Mouse (Mus musculus): ENCODE measurements around the gene Rgs7. TPM values are rescaled to one million over a fixed set of nuclear protein-coding genes. Genes with fewer than 3 reads are reported as not detected.

The Rgs7 gene
- not detected for total RNA-seq (2018; cell fraction: chromatin; rRNA removed)
- total RNA-seq (2018; cell fraction: cytosol; rRNA removed) = not detected
- not detected for total RNA-seq (2018; cell fraction: nucleus; rRNA removed)
- not detected in 3 replicates for polyA plus RNA-seq (2018)

- Histone ChIP-seq H3K79me2 (ENCODE audit: inconsistent target) (no peaks in the 10 kb centered on the region), H3K36me3 (ENCODE audit: inconsistent target) (no peaks in the 10 kb centered on the region), H3K27ac (no peak within 1 kb of the TSS), H3K4me3 (ENCODE audit: inconsistent target) (no peak within 1 kb of the TSS)
- WGBS (ENCODE audit: missing documents) = 2% methylated on average over 66 of the region's 82 CpGs
These were observed at the start of gene Rgs7 for GRCm38 (mm10) chr1:175491861-175492682. Gene Rgs7 (minus strand): TSS chr1:175492500.

GRCm38 (mm10) chr1:175540700-175541099, 48.4 kb upstream of the Rgs7 start:
- no peaks in the 10 kb centered on the region for H3K79me2 ChIP-seq (ENCODE audit: inconsistent target)
- H3K36me3 ChIP-seq (ENCODE audit: inconsistent target) = no peaks in the 10 kb centered on the region
- H3K4me3 ChIP-seq (ENCODE audit: inconsistent target) = no peak overlapping the region
- WGBS (ENCODE audit: missing documents) = 79% methylated on average over 5 of the region's 5 CpGs
- no peak overlapping the region for H3K27ac ChIP-seq

- H3K4me3 ChIP-seq (ENCODE audit: inconsistent target) = no peak overlapping the region
- 77% methylated on average over 1 of the region's 1 CpGs for WGBS (ENCODE audit: missing documents)
- H3K36me3 ChIP-seq (ENCODE audit: inconsistent target) = no peaks in the 10 kb centered on the region
- H3K79me2 ChIP-seq (ENCODE audit: inconsistent target) = no peaks in the 10 kb centered on the region
- H3K27ac ChIP-seq = no peak overlapping the region
These were observed 45.0 kb upstream of the Rgs7 start for GRCm38 (mm10) chr1:175537321-175537720.

- Histone ChIP-seq H3K27ac (no peak overlapping the region), H3K4me3 (ENCODE audit: inconsistent target) (no peak overlapping the region), H3K36me3 (ENCODE audit: inconsistent target) (no peaks in the 10 kb centered on the region), H3K79me2 (ENCODE audit: inconsistent target) (no peaks in the 10 kb centered on the region)
- WGBS (ENCODE audit: missing documents) = 85% methylated on average over 1 of the region's 1 CpGs
These were observed 37.6 kb upstream of the Rgs7 start for GRCm38 (mm10) chr1:175529858-175530257.

- Histone ChIP-seq H3K36me3 (ENCODE audit: inconsistent target) (no peaks in the 10 kb centered on the region), H3K27ac (no peak overlapping the region), H3K79me2 (ENCODE audit: inconsistent target) (no peaks in the 10 kb centered on the region), H3K4me3 (ENCODE audit: inconsistent target) (no peak overlapping the region)
- WGBS (ENCODE audit: missing documents) = 34% methylated on average over 3 of the region's 3 CpGs
These were observed 32.5 kb upstream of the Rgs7 start for GRCm38 (mm10) chr1:175524626-175525294.

GRCm38 (mm10) chr1:175523572-175523971, 31.3 kb upstream of the Rgs7 start:
- WGBS (ENCODE audit: missing documents) = 94% methylated on average over 2 of the region's 2 CpGs

GRCm38 (mm10) chr1:175514543-175514942, 22.2 kb upstream of the Rgs7 start:
- Histone ChIP-seq H3K4me3 (ENCODE audit: inconsistent target) (no peak overlapping the region), H3K36me3 (ENCODE audit: inconsistent target) (no peaks in the 10 kb centered on the region), H3K79me2 (ENCODE audit: inconsistent target) (no peaks in the 10 kb centered on the region), H3K27ac (no peak overlapping the region)
- WGBS (ENCODE audit: missing documents) = 53% methylated on average over 2 of the region's 2 CpGs

More at GRCm38 (mm10) chr1:175523572-175523971, 31.3 kb upstream of the Rgs7 start:
- H3K27ac ChIP-seq = no peak overlapping the region
- no peaks in the 10 kb centered on the region for H3K36me3 ChIP-seq (ENCODE audit: inconsistent target)
- H3K79me2 ChIP-seq (ENCODE audit: inconsistent target) = no peaks in the 10 kb centered on the region
- no peak overlapping the region for H3K4me3 ChIP-seq (ENCODE audit: inconsistent target)

GRCm38 (mm10) chr1:175512173-175512572, 19.9 kb upstream of the Rgs7 start:
- no peaks in the 10 kb centered on the region for H3K79me2 ChIP-seq (ENCODE audit: inconsistent target)
- H3K27ac ChIP-seq = no peak overlapping the region
- no peaks in the 10 kb centered on the region for H3K36me3 ChIP-seq (ENCODE audit: inconsistent target)
- H3K4me3 ChIP-seq (ENCODE audit: inconsistent target) = no peak overlapping the region
- WGBS (ENCODE audit: missing documents) = 80% methylated on average over 3 of the region's 3 CpGs

GRCm38 (mm10) chr1:175509989-175510388, 17.7 kb upstream of the Rgs7 start:
- WGBS (ENCODE audit: missing documents) = 93% methylated on average over 3 of the region's 3 CpGs
- H3K4me3 ChIP-seq (ENCODE audit: inconsistent target) = no peak overlapping the region

GRCm38 (mm10) chr1:175492683-175493043, 363 bp upstream of the Rgs7 start:
- WGBS (ENCODE audit: missing documents) = 5% methylated on average over 11 of the region's 11 CpGs

More at GRCm38 (mm10) chr1:175509989-175510388, 17.7 kb upstream of the Rgs7 start:
- no peaks in the 10 kb centered on the region for H3K36me3 ChIP-seq (ENCODE audit: inconsistent target)
- H3K79me2 ChIP-seq (ENCODE audit: inconsistent target) = no peaks in the 10 kb centered on the region
- no peak overlapping the region for H3K27ac ChIP-seq

GRCm38 (mm10) chr1:175491511-175491860, 814 bp downstream of the Rgs7 start:
- H3K79me2 ChIP-seq (ENCODE audit: inconsistent target) = no peaks in the 10 kb centered on the region
- 18% methylated on average over 6 of the region's 6 CpGs for WGBS (ENCODE audit: missing documents)
- no peak overlapping the region for H3K4me3 ChIP-seq (ENCODE audit: inconsistent target)
- H3K27ac ChIP-seq = no peak overlapping the region
- no peaks in the 10 kb centered on the region for H3K36me3 ChIP-seq (ENCODE audit: inconsistent target)

More at GRCm38 (mm10) chr1:175492683-175493043, 363 bp upstream of the Rgs7 start:
- H3K27ac ChIP-seq = no peak overlapping the region
- no peaks in the 10 kb centered on the region for H3K79me2 ChIP-seq (ENCODE audit: inconsistent target)
- H3K36me3 ChIP-seq (ENCODE audit: inconsistent target) = no peaks in the 10 kb centered on the region
- H3K4me3 ChIP-seq (ENCODE audit: inconsistent target) = no peak overlapping the region

- H3K79me2 ChIP-seq (ENCODE audit: inconsistent target) = no peaks in the 10 kb centered on the region
- H3K27ac ChIP-seq = no peak overlapping the region
- H3K4me3 ChIP-seq (ENCODE audit: inconsistent target) = no peak overlapping the region
- no peaks in the 10 kb centered on the region for H3K36me3 ChIP-seq (ENCODE audit: inconsistent target)
- WGBS (ENCODE audit: missing documents) = 88% methylated on average over 4 of the region's 4 CpGs
These were observed 7.2 kb downstream of the Rgs7 start for GRCm38 (mm10) chr1:175485109-175485508.

GRCm38 (mm10) chr1:175473060-175473459, 19.2 kb downstream of the Rgs7 start:
- Histone ChIP-seq H3K27ac (no peak overlapping the region), H3K79me2 (ENCODE audit: inconsistent target) (no peaks in the 10 kb centered on the region), H3K4me3 (ENCODE audit: inconsistent target) (no peak overlapping the region), H3K36me3 (ENCODE audit: inconsistent target) (no peaks in the 10 kb centered on the region)
- WGBS (ENCODE audit: missing documents) = 35% methylated on average over 5 of the region's 5 CpGs

GRCm38 (mm10) chr1:175469087-175469788, 23.1 kb downstream of the Rgs7 start:
- Histone ChIP-seq H3K79me2 (ENCODE audit: inconsistent target) (no peaks in the 10 kb centered on the region), H3K36me3 (ENCODE audit: inconsistent target) (no peaks in the 10 kb centered on the region), H3K27ac (no peak overlapping the region), H3K4me3 (ENCODE audit: inconsistent target) (no peak overlapping the region)
- 7% methylated on average over 8 of the region's 8 CpGs for WGBS (ENCODE audit: missing documents)
